Mouse (Mus musculus): ENCODE results near the gene Crnkl1. TPM values are rescaled to one million over a fixed set of nuclear protein-coding genes. Genes with fewer than 3 reads are reported as not detected.

Crnkl1 gene
- polyA plus RNA-seq, 2 experiments = 17.2 to 23.7 TPM

DNA sequence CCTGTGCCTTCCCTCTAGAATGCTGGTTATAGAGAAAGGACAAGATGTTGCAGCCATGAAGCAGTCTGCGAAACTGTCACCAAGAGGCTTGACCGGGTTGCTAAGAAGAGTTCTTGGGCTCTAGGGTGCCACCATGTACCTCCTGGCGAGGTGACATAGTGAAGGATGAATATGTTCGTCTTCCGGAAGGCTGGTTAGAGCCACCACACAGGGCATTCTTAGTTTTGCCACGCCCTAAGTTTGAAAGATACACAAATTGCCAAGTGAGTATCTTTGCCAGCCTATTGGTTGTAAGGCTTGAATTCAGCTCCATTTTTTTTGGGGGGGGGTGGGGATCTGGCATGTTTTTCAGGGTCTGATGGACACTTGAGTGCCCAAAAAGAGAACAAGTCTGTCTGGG lies 23.3 kb upstream of the Crnkl1 start:
- no peak overlapping the region for H3K9ac ChIP-seq (ENCODE audit: low read depth, low read length, severe bottlenecking)
- no peaks in the 10 kb centered on the region for H3K4me1 ChIP-seq (ENCODE audit: control insufficient read depth, insufficient read depth, low read length)
- H3K4me2 ChIP-seq (replicated peaks; ENCODE audit: low read depth, low read length, severe bottlenecking) = no peak overlapping the region
- no peak for ATAC-seq (ENCODE audit: low FRiP score, low read depth)
- no peak overlapping the region for H3K4me3 ChIP-seq (replicated peaks; ENCODE audit: low read length)
- H3K27ac ChIP-seq (replicated peaks; ENCODE audit: low read depth, low read length) = no peak overlapping the region
- H3K9me3 ChIP-seq (ENCODE audit: control insufficient read depth, low read length) = no peaks in the 10 kb centered on the region
- no peak for DNase-seq (ENCODE audit: low spot score)
- 79% methylated on average over 6 of the region's 6 CpGs for WGBS
- TF ChIP-seq POLR2A (IDR thresholded peaks at IDR 0.05; ENCODE audit: borderline replicate concordance, extremely low read depth, insufficient read depth, insufficient read length) = no peak
- no peaks in the 10 kb centered on the region for H3K27me3 ChIP-seq (ENCODE audit: control insufficient read depth, insufficient read depth, low read length)
- no peaks in the 10 kb centered on the region for H3K36me3 ChIP-seq (ENCODE audit: control insufficient read depth, insufficient read depth, low read length)

DNA sequence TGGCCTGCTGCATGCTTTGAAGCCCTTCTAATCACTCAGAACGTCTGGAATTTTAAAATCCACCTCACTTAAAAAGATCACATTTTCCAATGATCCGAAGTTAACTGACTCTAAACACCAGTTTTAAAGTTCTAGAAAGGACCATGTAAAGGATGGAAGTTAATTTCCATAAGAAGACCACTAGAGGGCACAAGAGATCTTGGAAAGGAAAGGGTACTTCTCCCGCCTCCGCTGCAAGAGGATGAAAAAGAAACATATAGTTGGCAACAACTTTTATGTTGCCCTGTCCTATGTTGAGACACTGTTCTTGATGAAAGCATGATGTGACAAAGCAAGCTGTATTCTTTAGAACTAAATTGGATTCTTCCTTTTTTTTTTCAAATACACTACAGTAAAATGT lies 22.6 kb upstream of the Crnkl1 start:
- H3K4me1 ChIP-seq (ENCODE audit: control insufficient read depth, insufficient read depth, low read length) = no peaks in the 10 kb centered on the region
- no peak overlapping the region for H3K9ac ChIP-seq (ENCODE audit: low read depth, low read length, severe bottlenecking)
- no peak for TF ChIP-seq POLR2A (IDR thresholded peaks at IDR 0.05; ENCODE audit: borderline replicate concordance, extremely low read depth, insufficient read depth, insufficient read length)
- no peaks in the 10 kb centered on the region for H3K27me3 ChIP-seq (ENCODE audit: control insufficient read depth, insufficient read depth, low read length)
- no peak overlapping the region for H3K4me2 ChIP-seq (replicated peaks; ENCODE audit: low read depth, low read length, severe bottlenecking)
- WGBS = 6% methylated on average over 4 of the region's 4 CpGs
- H3K27ac ChIP-seq (replicated peaks; ENCODE audit: low read depth, low read length) = no peak overlapping the region
- DNase-seq (ENCODE audit: low spot score) = peak; percentile 82
- ATAC-seq (ENCODE audit: low FRiP score, low read depth) = peak; percentile 65; the same call in 1 of the 2 replicates
- no peak overlapping the region for H3K4me3 ChIP-seq (replicated peaks; ENCODE audit: low read length)
- no peaks in the 10 kb centered on the region for H3K9me3 ChIP-seq (ENCODE audit: control insufficient read depth, low read length)
- H3K36me3 ChIP-seq (ENCODE audit: control insufficient read depth, insufficient read depth, low read length) = no peaks in the 10 kb centered on the region

DNA sequence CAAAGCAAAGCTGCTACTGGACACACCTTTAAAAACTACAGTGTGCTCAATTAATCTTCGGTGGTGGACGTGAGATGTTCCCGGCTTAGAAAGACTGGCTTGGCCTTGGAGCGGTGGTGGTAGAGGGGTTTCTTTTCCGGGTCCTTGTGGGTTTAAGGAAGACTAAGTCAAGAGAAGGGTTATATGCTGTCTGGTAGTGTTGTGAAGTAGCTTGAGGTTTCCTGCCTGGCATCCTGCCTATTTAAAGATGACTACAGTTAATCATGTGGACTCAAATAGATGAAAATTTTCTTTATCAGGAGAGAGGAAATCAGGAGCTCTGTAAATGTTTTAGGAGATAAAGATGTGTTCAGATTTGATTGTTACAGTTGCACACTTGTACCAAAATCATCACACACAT lies 21.5 kb upstream of the Crnkl1 start:
- Histone ChIP-seq H3K4me3 (replicated peaks; ENCODE audit: low read length) (no peak overlapping the region), H3K9ac (ENCODE audit: low read depth, low read length, severe bottlenecking) (no peak overlapping the region), H3K27me3 (ENCODE audit: control insufficient read depth, insufficient read depth, low read length) (no peaks in the 10 kb centered on the region), H3K4me1 (ENCODE audit: control insufficient read depth, insufficient read depth, low read length) (no peaks in the 10 kb centered on the region), H3K4me2 (replicated peaks; ENCODE audit: low read depth, low read length, severe bottlenecking) (no peak overlapping the region), H3K9me3 (ENCODE audit: control insufficient read depth, low read length) (no peaks in the 10 kb centered on the region), H3K36me3 (ENCODE audit: control insufficient read depth, insufficient read depth, low read length) (no peaks in the 10 kb centered on the region), H3K27ac (replicated peaks; ENCODE audit: low read depth, low read length) (no peak overlapping the region)
- no peak for TF ChIP-seq POLR2A (IDR thresholded peaks at IDR 0.05; ENCODE audit: borderline replicate concordance, extremely low read depth, insufficient read depth, insufficient read length)
- 62% methylated on average over 5 of the region's 5 CpGs for WGBS
- no peak for ATAC-seq (ENCODE audit: low FRiP score, low read depth)
- DNase-seq (ENCODE audit: low spot score) = no peak

DNA sequence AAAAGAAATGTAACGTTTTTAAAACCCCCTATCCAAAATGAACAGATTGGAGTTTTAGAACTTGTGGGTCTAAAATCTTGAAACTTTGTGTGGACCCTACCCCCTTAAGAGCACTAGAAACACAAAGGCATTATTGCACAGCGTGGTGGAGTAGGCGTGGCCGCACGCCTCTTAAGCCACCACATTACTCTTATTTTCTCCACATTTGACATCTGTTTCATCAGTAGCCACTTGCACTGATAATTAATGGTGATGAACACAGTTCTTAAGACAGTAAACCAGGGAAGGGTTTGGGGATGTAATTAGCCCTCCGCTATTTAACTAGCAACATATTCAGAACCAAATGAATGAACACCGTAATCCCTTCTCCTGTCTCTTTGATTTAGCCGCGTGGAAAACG lies 21.0 kb upstream of the Crnkl1 start:
- no peak overlapping the region for H3K9ac ChIP-seq (ENCODE audit: low read depth, low read length, severe bottlenecking)

DNA sequence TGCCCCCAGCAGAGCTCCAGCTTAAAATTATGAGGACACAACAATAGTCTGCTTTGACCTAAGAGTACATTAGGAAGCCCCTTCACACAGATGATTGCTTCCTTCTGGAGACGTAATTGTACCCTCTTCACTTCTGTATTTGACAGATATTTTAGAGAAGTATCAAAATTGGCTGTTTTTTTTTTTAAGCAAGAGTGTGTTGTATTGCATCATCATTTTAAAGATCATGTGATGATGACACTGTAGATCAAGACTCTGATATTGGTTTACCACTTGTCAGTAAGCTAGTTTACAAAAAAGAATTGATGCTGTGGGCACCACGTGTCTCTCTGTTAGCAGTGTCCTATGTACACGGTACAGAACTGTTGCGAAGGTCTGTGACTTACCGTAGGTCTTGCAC lies 17.9 kb upstream of the Crnkl1 start:
- H3K9ac ChIP-seq (ENCODE audit: low read depth, low read length, severe bottlenecking) = no peak overlapping the region
- no peak overlapping the region for H3K4me2 ChIP-seq (replicated peaks; ENCODE audit: low read depth, low read length, severe bottlenecking)
- no peaks in the 10 kb centered on the region for H3K9me3 ChIP-seq (ENCODE audit: control insufficient read depth, low read length)
- DNase-seq (ENCODE audit: low spot score) (no peak), ATAC-seq (ENCODE audit: low FRiP score, low read depth) (no peak)
- H3K27ac ChIP-seq (replicated peaks; ENCODE audit: low read depth, low read length) = no peak overlapping the region
- TF ChIP-seq POLR2A (IDR thresholded peaks at IDR 0.05; ENCODE audit: borderline replicate concordance, extremely low read depth, insufficient read depth, insufficient read length) = no peak
- H3K4me3 ChIP-seq (replicated peaks; ENCODE audit: low read length) = no peak overlapping the region
- WGBS = 75% methylated on average over 5 of the region's 5 CpGs
- no peaks in the 10 kb centered on the region for H3K4me1 ChIP-seq (ENCODE audit: control insufficient read depth, insufficient read depth, low read length)
- H3K27me3 ChIP-seq (ENCODE audit: control insufficient read depth, insufficient read depth, low read length) = no peaks in the 10 kb centered on the region
- no peaks in the 10 kb centered on the region for H3K36me3 ChIP-seq (ENCODE audit: control insufficient read depth, insufficient read depth, low read length)

More for the DNA sequence above, 21.0 kb upstream of the Crnkl1 start:
- Histone ChIP-seq H3K36me3 (ENCODE audit: control insufficient read depth, insufficient read depth, low read length) (no peaks in the 10 kb centered on the region), H3K4me1 (ENCODE audit: control insufficient read depth, insufficient read depth, low read length) (no peaks in the 10 kb centered on the region), H3K27ac (replicated peaks; ENCODE audit: low read depth, low read length) (no peak overlapping the region), H3K4me3 (replicated peaks; ENCODE audit: low read length) (no peak overlapping the region), H3K4me2 (replicated peaks; ENCODE audit: low read depth, low read length, severe bottlenecking) (no peak overlapping the region), H3K9me3 (ENCODE audit: control insufficient read depth, low read length) (no peaks in the 10 kb centered on the region), H3K27me3 (ENCODE audit: control insufficient read depth, insufficient read depth, low read length) (no peaks in the 10 kb centered on the region)
- ATAC-seq (ENCODE audit: low FRiP score, low read depth) (no peak), DNase-seq (ENCODE audit: low spot score) (no peak)
- WGBS = 69% methylated on average over 10 of the region's 10 CpGs
- no peak for TF ChIP-seq POLR2A (IDR thresholded peaks at IDR 0.05; ENCODE audit: borderline replicate concordance, extremely low read depth, insufficient read depth, insufficient read length)

DNA sequence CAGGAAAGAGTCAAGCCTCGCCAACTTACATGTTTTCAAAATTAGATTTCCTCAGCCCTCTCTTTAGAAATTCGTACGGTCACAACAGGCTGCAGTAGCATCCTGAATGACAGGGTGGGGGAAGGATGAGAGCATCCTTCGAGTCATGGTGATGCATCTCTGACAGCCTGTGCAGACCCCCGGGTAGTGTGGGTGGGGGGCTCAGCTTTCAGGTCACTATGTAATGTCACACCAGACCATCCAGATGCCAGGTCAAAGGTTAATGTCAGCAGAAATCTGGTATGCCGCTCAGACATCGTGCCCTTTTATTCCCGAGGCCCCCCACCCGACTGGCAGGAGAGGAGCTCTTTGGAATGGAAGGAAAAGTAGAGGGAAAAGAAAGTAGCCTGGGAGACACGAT lies 15.4 kb upstream of the Crnkl1 start:
- Histone ChIP-seq H3K4me1 (ENCODE audit: control insufficient read depth, insufficient read depth, low read length) (no peaks in the 10 kb centered on the region), H3K9ac (ENCODE audit: low read depth, low read length, severe bottlenecking) (no peak overlapping the region), H3K9me3 (ENCODE audit: control insufficient read depth, low read length) (no peaks in the 10 kb centered on the region), H3K36me3 (ENCODE audit: control insufficient read depth, insufficient read depth, low read length) (no peaks in the 10 kb centered on the region), H3K4me3 (replicated peaks; ENCODE audit: low read length) (no peak overlapping the region), H3K4me2 (replicated peaks; ENCODE audit: low read depth, low read length, severe bottlenecking) (no peak overlapping the region), H3K27me3 (ENCODE audit: control insufficient read depth, insufficient read depth, low read length) (no peaks in the 10 kb centered on the region), H3K27ac (replicated peaks; ENCODE audit: low read depth, low read length) (no peak overlapping the region)
- no peak for DNase-seq (ENCODE audit: low spot score)
- no peak for TF ChIP-seq POLR2A (IDR thresholded peaks at IDR 0.05; ENCODE audit: borderline replicate concordance, extremely low read depth, insufficient read depth, insufficient read length)
- ATAC-seq (ENCODE audit: low FRiP score, low read depth) = no peak
- WGBS = 14% methylated on average over 10 of the region's 10 CpGs

Data from limb, embryonic 14.5 days (tissue).